Mouse (Mus musculus): ENCODE data around the gene Ppat. TPM values are rescaled to one million over a fixed set of nuclear protein-coding genes. Genes with fewer than 3 reads are reported as not detected.
"Not testable (repeated sequence)": the region's sequence is repeated elsewhere in the genome, so short reads cannot be mapped to it uniquely, and the experiment has no call there.

Gene Ppat
- 10 to 100 TPM; 17.3 to 18.7 TPM for total RNA-seq (2021)

GRCm38 (mm10) chr5:76951106-76952027 lies at the start of gene Ppat, which contains the start of gene Paics:
Ppat (minus strand) TSS chr5:76951578.
Paics (plus strand) TSS chr5:76951307.
- peak; percentile 97 for DNase-seq (ENCODE audit: low spot score in 2 of 2)

GRCm38 (mm10) chr5:76998416-76998815 lies 47.0 kb upstream of the Ppat start:
- intact Hi-C loops (cut with DNase I): loop anchor here (5.0 to 10.0 kb wide), 3 partner anchors 174 to 326 kb away; no protein-coding TSS in a partner anchor
- no peak for DNase-seq (ENCODE audit: low spot score in 2 of 2)

More at GRCm38 (mm10) chr5:76951106-76952027, at the start of gene Ppat, which contains the start of gene Paics:
- intact Hi-C loops (cut with DNase I): loop anchor here (1.0 kb wide), 1 partner anchor 46 kb away; the partner anchor contains the start of gene Aasdh

GRCm38 (mm10) chr5:76993174-76993814 lies 41.9 kb upstream of the Ppat start:
- intact Hi-C loops (cut with DNase I): loop anchor here (10.0 kb wide), 1 partner anchor 332 kb away; no protein-coding TSS in a partner anchor
- no peak for DNase-seq (ENCODE audit: low spot score in 2 of 2)

GRCm38 (mm10) chr5:76990789-76991188 lies 39.4 kb upstream of the Ppat start:
- no peak for DNase-seq (ENCODE audit: low spot score in 2 of 2)

GRCm38 (mm10) chr5:76984015-76984414 lies 32.6 kb upstream of the Ppat start:
- no peak for DNase-seq (ENCODE audit: low spot score in 2 of 2)
- intact Hi-C loops (cut with DNase I): no loop called here

More at GRCm38 (mm10) chr5:76990789-76991188, 39.4 kb upstream of the Ppat start:
- intact Hi-C loops (cut with DNase I): loop anchor here (10.0 kb wide), 1 partner anchor 334 kb away; no protein-coding TSS in a partner anchor

- intact Hi-C loops (cut with DNase I): no loop called here
- no peak for DNase-seq (ENCODE audit: low spot score in 2 of 2)
Measured at GRCm38 (mm10) chr5:76975736-76976135, 24.4 kb upstream of the Ppat start.

- intact Hi-C loops (cut with DNase I): no loop called here
Measured at GRCm38 (mm10) chr5:76974554-76975285, 23.3 kb upstream of the Ppat start, which contains the start of gene Srp72. Srp72 (plus strand) TSS chr5:76974683.

GRCm38 (mm10) chr5:76974207-76974553 lies 22.8 kb upstream of the Ppat start:
- intact Hi-C loops (cut with DNase I): no loop called here
- DNase-seq (ENCODE audit: low spot score in 2 of 2): no peak

More at GRCm38 (mm10) chr5:76974554-76975285, 23.3 kb upstream of the Ppat start, which contains the start of gene Srp72:
- DNase-seq (ENCODE audit: low spot score in 2 of 2): peak; percentile 78 to 82

GRCm38 (mm10) chr5:76973488-76973887 lies 22.1 kb upstream of the Ppat start:
- no peak for DNase-seq (ENCODE audit: low spot score in 2 of 2)
- intact Hi-C loops (cut with DNase I): no loop called here

- DNase-seq (ENCODE audit: low spot score in 2 of 2); intact Hi-C loops (cut with DNase I): not testable (repeated sequence)
Measured at GRCm38 (mm10) chr5:76971115-76971514, 19.7 kb upstream of the Ppat start.

GRCm38 (mm10) chr5:76969250-76969649 lies 17.9 kb upstream of the Ppat start:
- DNase-seq (ENCODE audit: low spot score in 2 of 2): no peak
- intact Hi-C loops (cut with DNase I): no loop called here

- no peak for DNase-seq (ENCODE audit: low spot score in 2 of 2)
- intact Hi-C loops (cut with DNase I): no loop called here
Measured at GRCm38 (mm10) chr5:76964651-76965050, 13.3 kb upstream of the Ppat start.

GRCm38 (mm10) chr5:76962545-76962944 lies 11.2 kb upstream of the Ppat start:
- no peak for DNase-seq (ENCODE audit: low spot score in 2 of 2)
- intact Hi-C loops (cut with DNase I): no loop called here

GRCm38 (mm10) chr5:76959587-76959986 lies 8.2 kb upstream of the Ppat start:
- intact Hi-C loops (cut with DNase I): no loop called here
- DNase-seq (ENCODE audit: low spot score in 2 of 2): no peak

GRCm38 (mm10) chr5:76957954-76958353 lies 6.6 kb upstream of the Ppat start:
- intact Hi-C loops (cut with DNase I): no loop called here
- no peak for DNase-seq (ENCODE audit: low spot score in 2 of 2)

GRCm38 (mm10) chr5:76955474-76955873 lies 4.1 kb upstream of the Ppat start:
- DNase-seq (ENCODE audit: low spot score in 2 of 2): no peak
- intact Hi-C loops (cut with DNase I): no loop called here

GRCm38 (mm10) chr5:76954271-76954900 lies 3.0 kb upstream of the Ppat start:
- intact Hi-C loops (cut with DNase I): no loop called here
- DNase-seq (ENCODE audit: low spot score in 2 of 2): no peak

GRCm38 (mm10) chr5:76953794-76954193 lies 2.4 kb upstream of the Ppat start:
- DNase-seq (ENCODE audit: low spot score in 2 of 2): no peak
- intact Hi-C loops (cut with DNase I): no loop called here
